Mouse (Mus musculus): ENCODE measurements around the gene Rxfp3.

DNA sequence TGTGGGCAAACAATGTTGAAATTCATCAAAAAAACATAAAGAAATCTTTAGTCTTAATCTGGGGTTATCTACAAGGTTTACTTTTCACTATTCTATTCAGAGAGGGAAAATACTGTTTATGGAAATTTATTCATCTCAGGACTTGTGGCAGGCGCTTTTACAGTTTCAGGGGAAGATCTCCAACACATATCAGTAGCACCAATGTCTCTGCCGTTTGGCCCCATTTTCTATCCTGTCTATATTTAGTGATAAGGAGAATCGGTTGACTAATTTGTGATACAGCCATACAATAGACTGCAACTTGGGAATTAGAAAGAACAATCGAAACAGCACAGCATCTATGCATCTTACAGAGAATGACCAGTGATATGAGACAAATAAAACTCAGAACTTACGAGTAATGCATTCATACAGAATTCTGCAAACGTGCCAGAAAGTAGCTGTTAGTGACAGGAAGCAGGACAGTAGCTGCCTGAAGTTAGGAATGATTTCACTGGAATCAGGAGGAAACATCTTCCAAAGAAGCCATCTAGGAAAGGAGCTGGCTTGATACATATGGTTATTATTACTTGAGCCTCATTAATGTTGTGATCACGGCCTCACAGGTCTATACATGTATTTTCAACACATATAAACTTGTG is 16.8 kb upstream of the Rxfp3 start:
- no peak for TF ChIP-seq MAFK (IDR thresholded peaks at IDR 0.05; ENCODE audit: insufficient read depth, low read depth, low read length)
- TF ChIP-seq HCFC1 (IDR thresholded peaks at IDR 0.05; ENCODE audit: borderline replicate concordance, insufficient read depth, low read length) = no peak
- TF ChIP-seq CHD2 (IDR thresholded peaks at IDR 0.05; ENCODE audit: low read depth, low read length) = no peak
- TF ChIP-seq ZC3H11A (IDR thresholded peaks at IDR 0.05; ENCODE audit: borderline replicate concordance, low read depth, low read length) = no peak
- no peak for TF ChIP-seq ZNF384 (IDR thresholded peaks at IDR 0.05; ENCODE audit: low read depth, low read length)
